Mouse (Mus musculus): ENCODE data around the gene Setd3. TPM values are rescaled to one million over a fixed set of nuclear protein-coding genes. Genes with fewer than 3 reads are reported as not detected.
A peak's percentile ranks its signal among the peaks of the same experiment; 100 is the strongest.

The Setd3 gene
- polyA plus RNA-seq, 1 experiment from 2014 or later, result 92.1 TPM

DNA sequence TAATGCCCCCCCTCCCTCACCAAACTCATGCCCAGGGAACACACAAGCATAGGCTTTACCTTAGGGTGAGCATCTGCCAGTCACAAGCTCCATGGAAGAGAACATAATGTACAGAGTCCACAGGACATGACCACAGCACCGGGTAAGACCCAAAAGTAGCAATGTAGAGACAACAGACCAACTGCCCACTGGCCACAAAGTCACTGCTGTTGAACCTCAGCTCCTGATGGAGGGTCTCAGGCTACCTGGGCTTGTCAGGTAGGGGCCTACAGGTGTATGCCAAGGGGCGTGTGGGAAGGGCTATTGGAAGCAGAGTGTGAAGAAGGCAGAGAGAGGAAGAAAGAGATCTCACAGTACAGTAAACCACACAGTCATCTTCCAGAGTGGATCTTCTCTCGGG lies 111.9 kb downstream of the Setd3 start:
- Histone ChIP-seq H3K4me3 (ENCODE audit: low read depth, low read length) (no peak overlapping the region), H3K9ac (ENCODE audit: low read depth, low read length) (no peak overlapping the region), H3K27ac (ENCODE audit: low read depth, low read length) (no peak overlapping the region), H3K4me1 (replicated peaks; ENCODE audit: control insufficient read depth, insufficient read depth, low read length) (0 out of 2 replicates have a peak, but pooled peaks cover 3% of the 10 kb centered on the region), H3K4me2 (replicated peaks; ENCODE audit: low read depth, low read length) (no peak overlapping the region), H3K9me3 (ENCODE audit: control insufficient read depth, low read length) (no peaks in the 10 kb centered on the region), H3K36me3 (ENCODE audit: control insufficient read depth, insufficient read depth, low read length) (no peaks in the 10 kb centered on the region), H3K27me3 (ENCODE audit: control insufficient read depth, insufficient read depth, low read length) (no peaks in the 10 kb centered on the region)
- ATAC-seq (ENCODE audit: low FRiP score) (no peak), DNase-seq (ENCODE audit: low spot score) (no peak)
- 87% methylated on average over 3 of the region's 3 CpGs for WGBS

DNA sequence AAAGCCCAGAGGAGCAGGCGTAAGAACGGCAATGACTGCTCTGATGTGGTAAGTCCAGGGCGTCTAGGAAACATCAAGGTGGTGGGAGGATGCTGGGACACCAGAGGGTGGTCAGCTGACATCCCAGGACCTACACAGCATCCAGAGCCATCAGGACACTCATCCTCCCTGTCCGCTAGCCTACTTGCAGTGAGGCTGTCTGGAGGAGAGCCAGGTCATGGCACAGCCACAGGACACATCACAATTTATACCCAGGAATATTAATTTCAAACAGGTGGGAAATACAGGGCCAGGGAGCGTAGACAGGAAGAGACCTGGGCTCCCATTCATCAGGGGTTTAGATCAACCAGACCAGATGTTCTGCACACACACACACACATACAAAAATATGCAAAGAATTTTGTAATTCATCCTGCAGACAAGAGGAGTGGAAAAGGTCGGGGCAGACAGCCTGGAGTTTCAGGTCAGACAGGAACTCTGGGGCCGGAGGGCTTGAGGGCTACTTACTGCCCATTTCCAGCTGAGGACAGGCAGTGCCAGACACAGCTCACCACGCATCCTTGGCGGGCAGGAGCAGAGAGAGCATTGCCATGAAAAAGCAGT lies 114.6 kb downstream of the Setd3 start:
- no peak overlapping the region for H3K27ac ChIP-seq (ENCODE audit: low read depth, low read length)
- H3K36me3 ChIP-seq (ENCODE audit: control insufficient read depth, insufficient read depth, low read length), result no peaks in the 10 kb centered on the region
- WGBS, result 46% methylated on average over 9 of the region's 9 CpGs
- H3K4me1 ChIP-seq (replicated peaks; ENCODE audit: control insufficient read depth, insufficient read depth, low read length), result no peaks in the 10 kb centered on the region
- H3K27me3 ChIP-seq (ENCODE audit: control insufficient read depth, insufficient read depth, low read length), result no peaks in the 10 kb centered on the region
- no peak overlapping the region for H3K9ac ChIP-seq (ENCODE audit: low read depth, low read length)
- ATAC-seq (ENCODE audit: low FRiP score), result no peak
- no peaks in the 10 kb centered on the region for H3K9me3 ChIP-seq (ENCODE audit: control insufficient read depth, low read length)
- no peak overlapping the region for H3K4me3 ChIP-seq (ENCODE audit: low read depth, low read length)
- no peak for DNase-seq (ENCODE audit: low spot score)
- H3K4me2 ChIP-seq (replicated peaks; ENCODE audit: low read depth, low read length), result no peak overlapping the region

DNA sequence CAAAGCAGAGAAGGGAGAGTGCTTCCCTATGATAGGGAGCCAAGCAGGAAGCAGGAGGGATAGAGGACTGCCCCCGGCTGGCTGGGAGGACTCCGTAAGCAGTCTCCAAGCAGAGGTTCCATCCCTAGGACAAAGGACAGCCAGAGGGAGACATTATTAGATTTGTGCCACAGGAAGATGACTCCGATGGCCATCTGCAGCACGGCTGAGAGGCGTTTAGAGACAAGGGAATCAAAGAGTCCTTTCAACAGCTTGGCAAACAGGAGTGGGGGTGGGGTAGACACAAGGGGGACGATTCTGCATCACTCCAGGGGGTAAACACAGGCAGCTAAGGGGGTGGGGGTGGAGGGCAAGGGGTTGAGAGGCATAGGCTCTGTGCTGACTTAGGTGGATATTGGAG lies 115.1 kb downstream of the Setd3 start:
- Histone ChIP-seq H3K9ac (ENCODE audit: low read depth, low read length) (no peak overlapping the region), H3K27ac (ENCODE audit: low read depth, low read length) (no peak overlapping the region), H3K4me1 (replicated peaks; ENCODE audit: control insufficient read depth, insufficient read depth, low read length) (no peaks in the 10 kb centered on the region), H3K9me3 (ENCODE audit: control insufficient read depth, low read length) (no peaks in the 10 kb centered on the region), H3K4me3 (ENCODE audit: low read depth, low read length) (no peak overlapping the region), H3K4me2 (replicated peaks; ENCODE audit: low read depth, low read length) (no peak overlapping the region), H3K36me3 (ENCODE audit: control insufficient read depth, insufficient read depth, low read length) (no peaks in the 10 kb centered on the region), H3K27me3 (ENCODE audit: control insufficient read depth, insufficient read depth, low read length) (no peaks in the 10 kb centered on the region)
- ATAC-seq (ENCODE audit: low FRiP score) (no peak), DNase-seq (ENCODE audit: low spot score) (peak; percentile 21)
- WGBS, result 15% methylated on average over 6 of the region's 6 CpGs

DNA sequence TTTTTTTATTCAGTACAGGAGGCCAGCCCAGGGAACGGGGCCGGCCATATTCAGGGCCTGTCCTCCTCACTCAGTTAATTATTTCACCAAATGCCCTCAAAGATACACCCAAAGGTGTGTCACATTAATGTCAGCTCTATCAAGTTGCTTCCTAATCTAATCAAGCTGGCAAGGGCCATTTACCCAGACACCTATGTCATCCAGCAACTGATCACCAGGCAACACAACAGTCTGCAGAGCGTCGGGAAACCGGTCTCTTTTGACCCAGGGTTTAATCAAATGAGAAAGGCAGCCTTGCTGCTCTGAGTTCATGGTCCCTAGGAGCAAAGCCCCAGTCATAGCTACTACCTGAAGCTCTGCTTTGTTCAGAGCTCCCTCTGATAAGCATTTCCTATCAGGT lies 117.0 kb downstream of the Setd3 start:
- no peak overlapping the region for H3K27ac ChIP-seq (ENCODE audit: low read depth, low read length)
- no peaks in the 10 kb centered on the region for H3K36me3 ChIP-seq (ENCODE audit: control insufficient read depth, insufficient read depth, low read length)
- no peaks in the 10 kb centered on the region for H3K4me1 ChIP-seq (replicated peaks; ENCODE audit: control insufficient read depth, insufficient read depth, low read length)
- no peak for DNase-seq (ENCODE audit: low spot score)
- no peak for ATAC-seq (ENCODE audit: low FRiP score)
- no peak overlapping the region for H3K4me3 ChIP-seq (ENCODE audit: low read depth, low read length)
- no peaks in the 10 kb centered on the region for H3K9me3 ChIP-seq (ENCODE audit: control insufficient read depth, low read length)
- no peaks in the 10 kb centered on the region for H3K27me3 ChIP-seq (ENCODE audit: control insufficient read depth, insufficient read depth, low read length)
- WGBS, result 76% methylated on average over 5 of the region's 5 CpGs
- no peak overlapping the region for H3K9ac ChIP-seq (ENCODE audit: low read depth, low read length)
- H3K4me2 ChIP-seq (replicated peaks; ENCODE audit: low read depth, low read length), result no peak overlapping the region

DNA sequence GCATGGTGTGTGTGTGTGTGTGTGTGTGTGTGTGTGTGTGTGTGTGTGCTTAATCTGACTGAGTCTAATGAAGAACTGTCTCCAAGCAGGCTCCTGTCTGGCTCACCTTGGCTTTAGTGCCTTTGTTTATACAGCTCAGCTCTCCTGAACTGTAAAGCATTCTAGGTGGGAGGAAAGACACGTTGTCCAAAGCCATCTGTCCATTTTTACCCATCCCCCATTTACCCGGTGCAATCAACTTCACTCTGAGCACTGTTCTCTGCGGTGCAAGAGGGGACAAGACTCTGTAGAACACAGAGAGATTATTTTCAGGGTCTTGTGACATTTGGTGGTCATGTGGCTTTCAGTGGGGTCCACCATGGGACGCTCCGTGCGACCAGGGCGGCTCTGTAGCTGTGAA lies 117.5 kb downstream of the Setd3 start:
- Histone ChIP-seq H3K27ac (ENCODE audit: low read depth, low read length) (no peak overlapping the region), H3K4me1 (replicated peaks; ENCODE audit: control insufficient read depth, insufficient read depth, low read length) (no peaks in the 10 kb centered on the region), H3K4me3 (ENCODE audit: low read depth, low read length) (no peak overlapping the region), H3K9ac (ENCODE audit: low read depth, low read length) (no peak overlapping the region), H3K27me3 (ENCODE audit: control insufficient read depth, insufficient read depth, low read length) (no peaks in the 10 kb centered on the region), H3K4me2 (replicated peaks; ENCODE audit: low read depth, low read length) (no peak overlapping the region), H3K36me3 (ENCODE audit: control insufficient read depth, insufficient read depth, low read length) (no peaks in the 10 kb centered on the region), H3K9me3 (ENCODE audit: control insufficient read depth, low read length) (no peaks in the 10 kb centered on the region)
- DNase-seq (ENCODE audit: low spot score) (no peak), ATAC-seq (ENCODE audit: low FRiP score) (no peak)
- WGBS, result 85% methylated on average over 7 of the region's 7 CpGs

Other genes with a start within 250 kb of the Setd3 start
- 6.8 and 8.4 TPM in 2 replicates for gene Bcl11b, start 175.7 kb downstream of the Setd3 start, polyA plus RNA-seq (2014; fragmentation: Nextera tagmentation; extraction: Ambion mirVana)
- gene Ccnk, start 265 bp upstream of the Setd3 start, polyA plus RNA-seq (2014; fragmentation: Nextera tagmentation; extraction: Ambion mirVana), result 8.6 and 10.6 TPM in 2 replicates
- 17.2 and 17.8 TPM in 2 replicates for gene Ccdc85c, start 96.1 kb upstream of the Setd3 start, polyA plus RNA-seq (2014; fragmentation: Nextera tagmentation; extraction: Ambion mirVana)
- 1.2 and 1.8 TPM in 2 replicates for gene Hhipl1, start 127.0 kb upstream of the Setd3 start, polyA plus RNA-seq (2014; fragmentation: Nextera tagmentation; extraction: Ambion mirVana)
- 11.0 and 11.7 TPM in 2 replicates for gene Cyp46a1, start 155.1 kb upstream of the Setd3 start, polyA plus RNA-seq (2014; fragmentation: Nextera tagmentation; extraction: Ambion mirVana)
- gene Eml1, start 191.6 kb upstream of the Setd3 start, polyA plus RNA-seq (2014; fragmentation: Nextera tagmentation; extraction: Ambion mirVana), result 91.3 and 107 TPM in 2 replicates